Mouse (Mus musculus) adrenal gland (tissue): ENCODE data around the gene Chchd3.

Experiments
- intact Hi-C: fragments of 180-260 bp; cut with DNase I; formaldehyde crosslinking; loops from one replicate; pipeline ENCODE4 v1.15.1; 2025
- long read RNA-seq, 2 experiments: library from polyadenylated mRNA; unstranded; transcript quantifications; one replicate each; pipeline ENCODE4 v2.0.0; 2020; ENCODE audit warnings: borderline replicate concordance in 1 of 2; ENCODE audit not compliant: insufficient replicate concordance in 1 of 2

The Chchd3 gene
- long read RNA-seq, experiment 1, transcript Chchd3-201 (8 exons, 1,550 nt) = major isoform, 114 of 137 reads
- long read RNA-seq, experiment 1, partial matches to known transcripts = 2 of 137 reads
- long read RNA-seq, experiment 1, other reads (novel, unspliced or antisense) = 18 of 137 reads
- long read RNA-seq, experiment 2, transcript Chchd3-201 (8 exons, 1,550 nt) = major isoform, 110 of 134 reads
- long read RNA-seq, experiment 2, partial matches to known transcripts = 4 of 134 reads
- long read RNA-seq, experiment 2, other reads (novel, unspliced or antisense) = 16 of 134 reads

DNA sequence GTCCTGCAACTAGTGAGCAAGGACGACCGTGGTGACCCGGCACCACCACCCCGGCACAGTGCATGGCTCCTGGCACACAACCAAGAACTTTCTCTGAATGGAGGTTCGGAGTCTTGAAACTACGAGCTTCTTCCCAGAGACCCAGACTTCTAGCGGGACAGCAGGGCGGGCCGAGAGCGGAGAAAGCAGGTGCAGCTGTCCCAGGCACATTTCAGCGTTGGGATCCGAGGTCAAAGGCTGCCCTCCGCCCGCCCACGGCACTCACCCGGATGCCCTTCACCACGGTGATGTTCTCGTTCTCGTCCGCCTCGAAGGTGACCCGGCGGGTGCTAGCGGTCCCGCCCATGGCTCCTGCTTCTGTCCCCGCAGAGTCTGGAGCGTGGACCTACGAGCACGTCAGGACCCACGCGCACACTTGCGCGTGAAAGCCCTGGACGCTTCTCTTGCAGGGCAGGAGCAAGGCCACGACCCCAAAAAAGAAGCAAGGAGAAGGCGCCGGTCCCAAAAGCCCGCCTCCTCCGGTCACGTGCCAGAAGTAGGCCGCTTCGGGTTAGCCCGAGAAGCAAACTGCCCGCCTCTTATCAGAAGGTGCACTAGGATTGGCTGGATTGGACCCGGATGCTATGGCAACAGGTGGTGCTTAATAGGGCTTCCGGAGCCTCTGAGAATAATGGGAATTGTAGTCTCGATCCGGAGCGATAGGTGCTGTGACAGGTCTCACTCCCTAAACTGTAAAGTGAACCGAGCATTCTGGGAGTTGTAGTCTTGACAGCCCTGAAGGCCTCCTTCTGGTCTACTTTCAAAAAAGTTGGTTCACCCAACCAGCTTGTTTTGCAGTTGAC is at the start of gene Chchd3:
Gene Chchd3, minus strand, starts transcription at position 526 of the 842 bp plus-strand sequence.
- intact Hi-C loops = no loop called here

DNA sequence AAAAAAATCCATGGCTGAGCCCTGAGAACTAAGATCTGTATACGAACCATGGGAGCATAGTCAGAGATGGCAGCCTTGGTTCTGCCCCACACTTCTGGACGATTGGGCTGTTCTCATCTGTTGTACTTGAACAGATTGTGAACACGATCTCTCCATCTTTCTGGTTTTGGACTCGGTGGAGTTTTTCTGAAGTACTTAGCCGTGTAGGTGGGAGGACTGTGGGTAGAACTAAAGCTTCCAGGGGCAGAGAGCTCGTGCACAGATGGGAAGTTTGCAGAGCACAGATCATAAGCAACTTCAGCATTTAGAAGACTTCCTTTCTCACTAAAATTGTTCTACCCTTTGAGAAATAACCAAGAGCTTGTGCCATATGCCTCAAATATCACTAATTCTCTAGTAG is 44.6 kb upstream of the Chchd3 start:
- intact Hi-C loops = no loop called here

DNA sequence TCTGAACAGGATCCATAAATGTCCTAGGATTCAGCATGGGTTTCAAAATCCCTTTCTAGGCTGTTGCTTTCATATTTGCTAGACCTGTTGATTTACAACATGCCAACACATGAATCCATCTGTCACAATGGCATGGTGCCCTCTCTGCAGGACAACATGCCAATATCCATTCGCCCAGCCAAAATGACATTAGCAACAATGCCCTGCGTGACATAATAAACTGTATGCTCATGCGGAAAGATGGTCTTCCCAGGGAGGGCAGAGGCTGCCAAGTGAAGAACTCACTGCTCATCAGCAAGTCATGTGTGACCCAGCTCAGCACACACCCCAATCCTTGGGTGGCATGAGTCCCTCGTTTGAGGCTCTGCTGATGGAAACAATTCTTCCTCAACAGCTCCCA is 38.8 kb upstream of the Chchd3 start:
- intact Hi-C loops = no loop called here

DNA sequence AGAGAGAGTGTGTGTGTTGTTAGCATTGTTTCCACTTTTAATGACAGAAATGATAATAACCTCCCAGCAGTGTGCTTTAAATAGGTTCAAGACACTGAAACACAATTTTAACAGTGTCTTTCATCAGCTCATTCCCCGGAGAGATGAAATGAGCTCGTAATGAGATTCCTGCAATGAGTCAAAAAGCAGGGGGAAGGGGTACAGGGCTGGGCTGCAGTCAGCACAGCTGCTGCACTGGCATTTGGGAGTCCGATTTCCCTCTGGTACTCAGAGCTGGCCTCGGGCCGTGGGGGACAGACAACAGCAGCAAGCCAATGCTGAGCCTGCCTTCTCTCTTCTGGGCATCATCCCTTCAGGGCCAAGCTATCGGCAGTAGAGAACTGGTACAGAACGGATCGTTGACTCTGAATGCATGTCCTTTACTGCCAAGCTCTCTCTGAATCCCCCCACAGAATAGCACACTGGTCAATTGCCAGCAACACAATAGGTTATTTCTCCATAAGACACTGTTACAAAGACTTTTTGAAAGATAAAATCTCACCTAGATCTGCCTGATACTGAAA is 34.7 kb upstream of the Chchd3 start:
- intact Hi-C loops = no loop called here

DNA sequence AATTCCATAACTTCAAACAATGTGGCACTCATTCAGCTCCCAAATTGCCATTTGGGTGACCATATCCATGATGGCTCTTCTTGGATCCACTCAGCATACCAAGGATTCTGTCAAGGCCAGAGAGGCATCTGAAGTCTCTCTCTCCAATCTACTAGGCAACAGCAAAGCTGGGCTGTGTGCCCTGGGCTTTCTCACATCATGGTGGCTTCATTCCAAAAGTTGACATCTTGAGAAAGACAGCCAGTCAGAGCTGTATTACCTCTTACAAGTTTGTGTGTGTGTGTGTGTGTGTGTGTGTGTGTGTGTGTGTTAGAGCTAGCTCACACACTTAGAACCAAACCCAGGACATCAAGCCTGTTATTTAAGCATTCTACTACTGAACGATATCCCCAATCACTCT is 20.1 kb upstream of the Chchd3 start:
- intact Hi-C loops = loop anchor here (5.0 kb wide), 1 partner anchor 267 kb away; no protein-coding TSS in a partner anchor

DNA sequence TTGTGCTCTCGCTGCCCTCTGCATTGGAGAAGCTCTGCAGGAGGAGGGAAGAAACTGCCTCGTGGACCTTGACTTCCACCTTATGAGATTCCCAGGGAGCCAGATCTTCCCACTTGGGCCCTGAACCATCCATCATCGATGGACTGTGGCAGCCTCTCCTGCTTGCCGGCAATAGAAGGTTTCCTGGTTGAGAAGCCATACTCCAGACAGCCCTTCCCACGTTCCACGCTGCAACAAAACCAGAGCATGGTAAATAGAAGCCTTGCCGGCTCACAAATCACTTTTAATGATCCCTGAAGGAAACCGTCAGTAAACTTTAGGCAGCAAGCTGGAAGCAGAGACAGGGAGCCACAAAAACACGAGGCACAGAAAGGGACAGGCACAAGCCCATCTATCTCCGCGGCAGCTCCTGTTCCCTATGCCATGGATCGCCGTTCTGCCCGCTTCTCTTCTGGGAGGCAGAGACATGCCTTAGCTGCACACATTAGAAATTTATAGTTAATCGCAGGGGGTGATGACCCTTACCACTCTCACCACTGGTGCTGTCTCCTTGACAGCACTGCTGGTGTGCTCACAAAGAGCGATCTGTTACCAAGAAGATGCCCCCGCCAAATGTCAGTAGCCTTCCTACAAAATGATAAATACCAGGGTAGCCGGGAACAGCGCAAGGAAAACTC is 18.3 kb upstream of the Chchd3 start:
- intact Hi-C loops = no loop called here

DNA sequence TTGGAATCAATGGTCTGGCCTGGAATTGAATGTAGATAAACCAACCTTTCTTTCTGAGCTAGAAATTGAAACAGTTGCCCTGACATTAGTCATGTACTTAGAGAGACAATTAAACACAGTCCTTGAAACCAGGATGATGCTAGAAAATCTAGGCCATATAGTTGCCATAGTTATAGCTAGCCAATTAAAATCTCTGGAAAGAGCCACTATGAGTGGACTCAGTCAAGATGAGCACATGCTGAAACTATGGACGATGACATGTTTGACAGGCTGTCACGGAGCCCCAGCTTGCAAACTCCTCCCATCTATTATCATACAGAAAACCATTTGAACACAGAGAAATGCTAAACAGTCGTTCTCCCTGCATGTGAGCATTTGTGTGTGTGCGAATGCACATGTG is 6.4 kb upstream of the Chchd3 start:
- intact Hi-C loops = no loop called here

DNA sequence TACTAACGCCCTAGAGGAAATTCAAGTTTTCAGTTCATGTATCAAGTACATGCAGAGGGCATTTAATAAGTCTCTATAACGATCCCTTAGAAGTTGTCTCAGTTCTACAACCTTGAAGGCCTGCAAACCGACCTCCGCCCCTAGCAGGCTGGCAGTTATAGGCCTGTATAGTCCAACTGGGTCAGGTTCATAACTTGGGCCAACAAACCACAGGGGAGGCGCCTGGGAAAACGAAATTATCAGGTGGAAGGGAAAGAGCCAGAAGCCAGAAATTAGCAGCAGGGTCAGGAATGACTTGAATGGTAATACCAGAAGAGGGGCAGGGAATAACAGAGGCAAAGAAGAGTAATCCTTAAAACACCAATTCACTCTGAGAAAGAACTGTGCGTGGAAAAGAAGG is 784 bp downstream of the Chchd3 start:
- intact Hi-C loops = no loop called here

DNA sequence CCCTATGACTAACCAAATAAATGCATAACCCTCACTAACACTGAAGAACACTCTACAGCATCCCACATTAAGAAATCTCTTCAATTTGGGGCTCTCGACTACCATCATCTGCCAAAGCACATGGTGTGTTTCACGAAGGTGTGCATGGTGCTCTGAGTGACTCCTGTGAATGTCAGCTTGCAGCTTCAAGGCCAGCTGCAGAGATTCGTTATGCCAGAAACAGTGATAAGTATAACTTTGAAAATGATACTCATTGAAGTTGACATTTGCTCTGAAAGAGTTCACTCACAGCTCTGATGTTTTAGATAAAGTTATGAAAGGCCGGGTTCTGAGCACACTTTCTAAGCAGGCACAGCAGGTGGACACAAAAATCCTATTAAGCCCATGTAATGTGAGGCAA is 3.7 kb downstream of the Chchd3 start:
- intact Hi-C loops = no loop called here

DNA sequence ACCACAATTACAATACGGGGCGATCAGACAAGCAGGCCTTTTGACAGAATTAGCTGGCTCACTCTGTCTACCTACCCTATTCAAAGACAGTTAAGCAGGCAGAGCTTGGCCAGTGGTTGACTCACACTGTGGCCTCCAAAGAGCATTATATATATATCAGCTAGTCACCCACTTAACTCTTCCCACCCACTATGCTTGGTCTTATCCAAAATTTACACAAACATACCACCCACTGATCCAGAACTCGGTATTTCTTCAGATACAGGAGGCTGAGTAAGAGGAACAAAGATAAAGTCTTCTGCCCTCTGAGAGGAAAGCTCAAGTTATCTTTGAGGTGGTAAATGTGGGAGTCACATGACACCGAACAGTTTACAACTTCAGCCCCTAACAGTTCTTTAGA is 4.4 kb downstream of the Chchd3 start:
- intact Hi-C loops = no loop called here

DNA sequence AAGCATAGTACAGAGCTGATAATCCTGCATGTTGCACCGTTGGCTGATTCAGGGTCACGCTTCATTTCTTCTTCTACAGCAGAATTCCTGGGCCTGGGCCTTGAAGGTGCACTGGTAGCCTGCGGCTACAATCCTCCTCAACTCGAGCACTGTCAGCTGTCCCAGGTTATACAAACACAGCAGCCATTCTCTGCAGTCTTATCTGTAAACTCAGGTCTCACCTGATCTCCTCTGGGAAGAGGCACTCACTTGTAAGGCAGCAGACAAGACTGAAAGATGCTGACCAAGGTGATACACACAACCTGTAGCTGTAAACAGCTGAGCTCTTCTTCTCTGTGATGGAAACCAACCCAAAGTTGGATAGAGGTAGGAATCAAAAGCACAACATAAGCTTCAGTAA is 5.1 kb downstream of the Chchd3 start:
- intact Hi-C loops = no loop called here

DNA sequence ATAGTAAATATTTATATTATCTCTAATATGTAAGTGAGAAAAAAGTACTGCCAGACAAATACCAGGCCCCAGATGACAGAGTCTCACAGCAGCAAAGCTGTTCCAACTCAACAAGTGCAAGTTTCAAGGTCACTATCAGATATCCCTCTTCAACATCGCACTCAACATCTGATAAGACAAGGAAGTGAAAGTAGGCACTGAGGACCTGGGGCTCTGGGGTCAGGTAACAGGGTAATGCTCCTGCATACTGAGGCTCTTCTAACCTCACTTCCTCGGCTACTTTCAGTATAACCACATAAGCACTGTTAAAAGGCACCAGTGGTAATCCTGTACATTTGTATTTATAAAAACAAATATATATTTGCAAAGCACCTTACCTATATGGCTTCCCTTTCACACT is 8.4 kb downstream of the Chchd3 start:
- intact Hi-C loops = no loop called here

DNA sequence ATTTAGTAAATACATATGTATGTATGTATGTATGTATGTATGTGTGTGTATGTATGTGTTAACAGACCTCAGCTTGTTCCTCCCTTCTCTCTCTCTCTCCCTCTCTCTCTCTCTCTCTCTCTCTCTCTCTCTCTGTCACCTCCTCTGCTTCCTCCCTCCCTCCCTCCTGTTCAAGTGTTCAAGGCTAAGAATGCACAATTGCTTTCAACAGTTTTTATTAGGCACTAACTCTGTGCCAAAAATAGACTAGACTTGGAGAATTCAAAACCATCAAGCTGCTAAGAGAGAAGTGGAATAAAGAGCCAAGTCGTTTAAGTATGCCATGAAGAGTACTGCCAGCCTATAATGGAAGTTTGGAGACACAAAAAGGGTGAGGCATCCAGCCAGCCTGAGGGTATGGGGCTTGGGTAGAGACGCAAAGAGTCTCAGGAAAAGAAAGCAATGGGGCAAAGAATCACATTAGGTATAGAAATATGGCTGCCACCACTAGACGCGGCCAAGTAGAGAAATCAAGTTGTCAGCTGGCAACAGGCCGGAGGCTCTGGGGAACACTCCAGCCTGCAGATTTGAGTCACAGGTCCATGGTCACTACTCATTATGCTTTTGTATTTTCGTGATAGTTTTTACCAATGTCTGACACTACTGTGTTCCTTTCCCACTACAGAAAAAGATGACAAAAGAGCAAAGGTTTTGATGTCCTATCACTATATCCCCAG is 10.2 kb downstream of the Chchd3 start:
- intact Hi-C loops = no loop called here

DNA sequence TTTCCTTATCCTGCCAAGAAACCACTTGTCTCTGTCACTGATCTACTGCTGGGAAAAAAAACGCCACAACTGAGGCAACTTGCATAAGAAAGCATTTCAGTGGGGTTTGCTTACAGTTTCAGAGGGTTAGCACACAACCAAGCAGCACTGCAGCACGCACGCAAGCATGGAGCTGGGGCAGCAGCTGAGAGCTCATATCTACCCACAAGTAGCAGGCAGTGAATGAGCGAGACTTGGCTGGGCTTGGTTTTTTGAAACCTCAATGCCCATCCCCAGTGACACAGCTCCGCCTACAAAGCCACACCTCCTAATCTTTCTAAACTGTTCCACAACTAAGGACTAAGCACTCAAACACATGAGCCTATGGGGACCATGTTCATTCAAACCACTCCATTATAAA is 16.6 kb downstream of the Chchd3 start:
- intact Hi-C loops = no loop called here

DNA sequence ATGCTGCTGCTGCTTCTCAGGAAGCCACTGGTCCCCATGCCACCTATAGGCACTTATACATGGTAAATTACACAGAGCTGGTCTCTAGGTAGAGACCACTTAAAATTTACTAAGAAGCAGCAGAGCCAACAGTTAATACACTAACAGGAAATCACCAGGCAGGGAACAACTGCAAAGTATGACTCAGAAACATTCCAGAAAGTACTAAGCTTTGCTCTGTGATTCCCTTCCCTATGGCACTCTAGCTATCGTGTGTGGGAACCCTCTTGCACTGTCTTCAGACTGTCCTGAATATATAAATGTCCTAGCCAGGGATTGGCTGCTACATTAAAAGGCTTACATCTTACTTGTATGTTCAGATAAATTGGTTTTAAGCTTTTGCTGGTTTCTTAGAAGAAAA is 17.2 kb downstream of the Chchd3 start:
- intact Hi-C loops = no loop called here

DNA sequence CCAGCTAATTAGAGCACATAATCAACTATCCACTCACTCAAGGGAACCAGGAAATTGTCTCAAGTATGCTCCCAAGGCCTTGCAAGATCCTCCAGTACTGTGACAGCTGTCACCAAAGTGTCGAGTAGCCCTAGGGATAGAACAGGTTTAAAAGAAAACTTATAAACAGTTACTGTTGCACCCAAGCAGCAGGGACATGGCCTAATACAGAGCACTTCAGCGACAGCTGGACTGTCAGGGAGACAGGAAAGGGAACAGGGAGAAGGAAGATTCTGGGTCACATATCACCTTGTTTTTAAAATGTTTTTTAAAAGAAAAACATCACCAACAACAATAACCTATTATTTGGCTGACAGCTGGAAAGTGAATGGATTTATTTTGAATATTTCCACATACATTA is 18.1 kb downstream of the Chchd3 start:
- intact Hi-C loops = no loop called here

DNA sequence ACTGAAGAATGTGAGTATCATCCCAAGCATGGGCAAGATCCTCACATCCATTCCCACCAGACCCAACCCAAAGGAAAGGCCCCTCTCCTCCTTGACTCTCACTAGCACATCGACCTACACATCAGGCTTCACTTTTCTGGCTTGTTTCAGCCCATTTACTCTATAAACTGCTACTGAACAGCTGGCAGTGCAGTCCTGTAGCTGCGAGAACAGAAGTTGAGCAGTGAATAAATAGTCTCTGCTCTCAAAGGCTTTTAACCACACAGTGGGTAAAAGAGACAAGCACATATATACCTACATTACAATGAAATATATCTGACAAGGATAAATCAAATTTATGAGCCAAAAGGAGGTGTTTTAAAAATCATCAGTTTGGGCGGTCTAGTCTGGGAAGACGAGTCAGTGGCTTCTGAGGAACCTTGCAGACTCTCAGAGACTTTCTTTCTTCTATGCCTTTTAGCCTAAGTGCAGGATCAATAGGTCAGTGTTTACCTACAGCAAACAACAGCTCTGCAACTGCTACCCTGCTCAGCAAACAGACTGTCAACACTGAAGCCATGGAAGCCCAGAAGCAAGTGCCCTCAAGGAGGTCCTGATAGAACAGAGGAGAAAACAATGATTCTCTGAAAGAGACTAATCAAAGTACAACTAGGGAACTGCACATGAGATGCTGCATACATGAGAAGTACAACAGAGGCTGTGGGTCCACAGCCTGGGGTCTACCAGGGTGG is 19.5 kb downstream of the Chchd3 start:
- intact Hi-C loops = no loop called here

DNA sequence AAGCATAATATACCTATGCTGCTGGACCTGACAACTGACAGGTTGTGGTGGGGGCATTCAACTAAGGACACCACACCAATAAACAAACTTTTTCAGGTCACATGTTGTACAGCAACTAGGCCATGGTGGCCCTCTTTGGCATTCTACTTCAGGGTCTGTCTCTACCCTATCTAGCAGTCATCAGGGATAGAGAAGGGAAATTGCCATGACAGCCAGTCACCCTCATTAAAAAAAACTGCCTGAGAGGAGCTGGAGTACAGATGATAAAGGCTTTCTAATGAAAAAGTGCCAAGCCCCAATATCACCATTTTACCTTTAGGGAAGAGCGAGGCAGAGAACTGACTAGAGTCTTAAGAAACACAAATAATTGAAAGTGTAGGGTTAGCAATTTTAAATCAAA is 27.5 kb downstream of the Chchd3 start:
- intact Hi-C loops = no loop called here

DNA sequence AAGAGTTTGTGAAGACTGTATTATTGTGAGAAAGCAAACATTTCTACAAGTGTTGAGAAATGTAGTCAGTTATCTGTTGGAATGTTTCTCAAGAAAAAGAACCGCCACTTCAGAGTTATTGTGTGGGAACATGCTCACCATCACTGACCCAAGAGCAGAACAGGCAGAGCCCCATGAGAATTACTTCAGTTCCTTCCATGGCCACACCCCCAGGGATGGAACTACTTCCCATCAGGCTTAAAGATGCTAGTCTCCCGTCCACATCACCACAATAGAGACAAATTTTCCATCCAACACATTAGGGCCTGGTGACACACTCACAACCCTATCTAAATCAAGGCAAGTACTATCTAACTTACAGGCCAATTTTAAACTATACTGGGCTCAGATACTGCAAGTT is 28.4 kb downstream of the Chchd3 start:
- intact Hi-C loops = no loop called here

DNA sequence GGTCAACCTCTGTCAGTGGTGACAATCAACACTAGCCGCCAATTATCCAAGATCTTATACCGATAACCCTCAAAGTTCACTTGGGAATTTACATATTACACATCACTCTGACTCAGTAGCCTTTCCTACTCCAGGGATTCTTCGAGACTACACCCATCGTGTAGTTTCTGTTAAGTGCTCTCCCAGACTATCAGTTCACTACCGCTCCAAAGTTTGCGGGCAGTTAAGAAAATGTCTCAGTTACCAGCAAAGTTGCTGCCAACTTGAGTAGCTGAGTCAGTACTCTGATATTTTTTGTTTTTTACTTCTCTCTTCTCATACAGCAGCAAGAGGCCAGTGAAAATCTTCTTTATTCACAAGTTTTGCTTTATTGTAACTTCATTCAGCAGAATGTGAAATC is 31.8 kb downstream of the Chchd3 start:
- intact Hi-C loops = no loop called here

DNA sequence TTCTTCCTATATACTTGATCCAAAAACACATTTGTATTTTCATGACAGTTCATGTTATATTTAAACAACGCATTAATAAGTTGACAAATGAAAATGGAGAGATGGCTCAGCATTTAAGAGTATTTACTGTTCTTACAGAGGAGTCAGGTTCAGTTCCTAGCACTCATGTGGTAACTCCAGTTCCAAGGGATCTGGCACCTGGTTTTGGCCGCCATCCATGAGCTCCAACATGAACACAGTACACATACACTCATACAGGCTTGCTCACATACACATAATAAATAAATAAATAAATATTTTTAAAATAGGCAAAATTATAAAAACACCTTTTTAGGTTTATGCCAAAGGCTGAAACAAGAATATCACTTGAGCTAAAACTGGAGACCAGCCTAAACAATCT is 35.0 kb downstream of the Chchd3 start:
- intact Hi-C loops = no loop called here
